Mouse (Mus musculus) stomach, embryonic 15.5 days (tissue): ENCODE results near the gene Pam. TPM values are rescaled to one million over a fixed set of nuclear protein-coding genes. Genes with fewer than 3 reads are reported as not detected.

Experiments used
- ATAC-seq: fragments of 200-750 bp; cut with Nextera tagmentation; 2 replicates; pipeline ENCODE4 v1.8.0; 2017; ENCODE audit warnings: low read depth, moderate number of reproducible peaks, moderate TSS enrichment; ENCODE audit not compliant: insufficient read depth, low FRiP score
- H3K27ac ChIP-seq: fragments of 300-500 bp; sonication (generic); 2 replicates; pipeline ENCODE4 v1.5.1; 2015; ENCODE audit warnings: mild to moderate bottlenecking, inconsistent platforms
- H3K27me3 ChIP-seq: fragments of 300-500 bp; sonication (generic); replicated peaks from 2 replicates; pipeline ENCODE4 v1.6.1; 2015; ENCODE audit warnings: inconsistent platforms
- H3K36me3 ChIP-seq: fragments of 300-500 bp; sonication (generic); 2 replicates; pipeline ENCODE4 v1.6.1; 2015; ENCODE audit warnings: inconsistent platforms
- H3K4me1 ChIP-seq: fragments of 300-500 bp; sonication (generic); 2 replicates; pipeline ENCODE4 v1.6.1; 2015; ENCODE audit warnings: inconsistent platforms
- H3K4me2 ChIP-seq: fragments of 300-500 bp; sonication (generic); 2 replicates; pipeline ENCODE4 v1.6.1; 2015; ENCODE audit warnings: mild to moderate bottlenecking, inconsistent platforms
- H3K4me3 ChIP-seq: fragments of 300-500 bp; sonication (generic); replicated peaks from 2 replicates; pipeline ENCODE4 v1.5.1; 2015; ENCODE audit warnings: inconsistent platforms
- H3K9ac ChIP-seq: fragments of 300-500 bp; sonication (generic); 2 replicates; pipeline ENCODE4 v1.6.1; 2015; ENCODE audit warnings: inconsistent platforms
- H3K9me3 ChIP-seq: fragments of 300-500 bp; sonication (generic); 2 replicates; pipeline ENCODE4 v1.6.1; 2016; ENCODE audit warnings: inconsistent platforms
- WGBS: fragments of 180-500 bp; shearing (Covaris S2); methylation state at CpG from one replicate; pipeline ENCODE4 v1.1.7; 2015; 5-methylcytosine and 5-hydroxymethylcytosine counted together
- polyA plus RNA-seq: library from polyadenylated mRNA; unstranded; fragments of >200 nt; fragmentation: Nextera tagmentation; extraction: Ambion mirVana; gene quantifications from 2 replicates; pipeline ENCODE4 v1.2.1, GENCODE M21; 2015

Pam gene
- polyA plus RNA-seq, 1 experiment from 2014 or later: 60.2 TPM

DNA sequence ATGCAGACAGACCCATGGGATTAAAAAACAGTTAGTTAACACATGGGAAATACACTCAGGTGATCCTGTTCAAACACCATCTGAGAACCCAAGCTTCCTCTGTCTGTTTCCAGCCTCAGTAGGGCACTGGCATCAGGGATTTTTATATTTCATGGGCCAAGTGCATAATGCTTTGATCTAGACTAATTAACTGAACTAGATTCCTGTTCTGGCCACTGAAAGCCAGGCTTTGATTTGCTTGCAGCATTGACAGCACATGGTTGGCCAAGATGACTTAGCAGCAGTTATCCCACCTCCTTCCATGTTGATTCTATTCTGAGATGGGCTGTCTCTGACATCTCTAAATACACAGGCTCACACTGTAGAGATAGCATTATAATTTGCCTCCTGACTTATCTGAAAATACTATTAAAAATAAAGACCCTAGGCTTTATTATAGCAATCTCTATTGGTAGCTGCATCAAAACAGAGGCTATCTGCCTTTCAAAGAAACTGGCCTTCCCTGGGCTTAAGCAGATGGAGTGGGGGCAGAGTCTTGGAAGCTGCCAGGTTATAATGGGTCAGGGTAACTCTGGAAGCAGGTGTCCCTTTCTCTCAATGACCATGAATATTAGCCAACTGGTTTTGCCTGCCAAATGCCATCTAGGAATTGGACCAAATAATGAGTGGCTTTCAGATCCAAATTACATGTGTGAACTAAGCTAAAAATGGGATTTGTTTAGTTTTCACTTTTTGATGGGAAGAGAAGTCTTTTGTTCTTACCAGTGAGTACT, 252.0 kb downstream of the Pam start:
- Histone ChIP-seq H3K36me3 (no peaks in the 10 kb centered on the region), H3K4me2 (no peak overlapping the region), H3K9ac (no peak overlapping the region), H3K4me1 (no peaks in the 10 kb centered on the region), H3K27me3 (no peaks in the 10 kb centered on the region), H3K27ac (no peak overlapping the region), H3K9me3 (no peaks in the 10 kb centered on the region), H3K4me3 (no peak overlapping the region)
- ATAC-seq: no peak

DNA sequence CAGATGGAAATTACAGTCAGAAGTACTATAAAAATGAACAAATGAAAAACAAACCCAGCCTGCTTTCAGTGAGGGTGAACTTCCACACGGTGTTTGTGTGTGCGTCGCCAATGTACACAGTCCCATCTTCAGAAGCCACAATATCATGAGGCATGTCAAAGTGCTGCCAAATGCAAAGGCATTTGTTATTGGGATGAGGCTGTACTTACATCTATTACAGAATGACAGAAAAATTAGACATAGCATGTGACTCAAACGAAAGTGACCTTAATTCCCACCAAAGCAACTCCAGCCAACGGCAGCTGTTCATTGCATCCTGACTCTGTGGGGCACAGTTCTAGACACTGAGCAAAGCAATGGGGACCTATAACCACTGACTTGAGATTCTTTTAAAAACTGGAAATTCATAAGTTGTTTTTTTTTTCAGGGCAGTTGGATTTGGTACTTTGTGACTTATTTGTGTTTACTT, 261.1 kb downstream of the Pam start:
- ATAC-seq: no peak
- 0 out of 2 replicates have a peak overlapping the region, but pooled peaks have one; percentile 26 for H3K27ac ChIP-seq

DNA sequence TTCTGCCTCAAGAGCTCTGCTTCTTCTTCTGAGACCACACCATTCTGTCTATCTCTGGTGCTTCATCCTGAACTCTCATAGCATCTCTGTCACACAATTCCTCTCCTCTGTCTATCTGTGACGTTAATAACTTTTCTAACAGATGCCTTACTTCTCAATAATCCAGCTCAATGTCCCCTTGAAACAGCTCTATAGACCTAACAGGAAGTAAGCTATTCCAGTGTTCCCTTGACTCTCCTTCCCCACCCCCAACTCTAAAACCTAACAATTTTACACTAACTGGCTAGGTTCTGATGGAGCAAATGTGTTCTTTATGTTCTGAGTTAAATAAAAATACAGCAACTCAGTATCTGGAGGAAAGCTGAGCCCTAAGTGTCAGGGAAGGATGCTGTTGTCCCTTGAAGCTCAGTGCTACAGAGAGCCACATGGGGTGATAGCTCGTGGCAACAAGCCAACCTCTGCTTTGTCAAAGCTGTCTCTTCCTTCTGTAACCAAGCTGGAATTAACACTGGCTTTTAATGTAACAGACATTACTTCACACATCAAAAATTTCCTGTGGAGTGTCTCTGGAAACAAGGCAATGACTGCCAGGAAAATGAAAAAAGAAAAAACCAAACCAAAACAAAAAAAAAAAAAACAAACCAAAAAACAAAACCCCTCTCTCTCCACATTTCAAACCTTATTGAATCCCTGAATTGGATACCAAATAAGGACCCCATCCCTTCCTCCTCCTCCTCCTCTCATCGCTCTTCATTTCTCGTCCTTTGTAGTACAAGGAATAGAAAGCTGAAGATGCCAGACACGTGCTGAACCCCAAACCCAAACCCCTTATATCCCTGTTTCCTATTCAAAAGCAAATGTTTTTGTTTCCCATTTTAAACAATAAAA, 261.7 kb downstream of the Pam start:
- peak overlapping the region; percentile 35 for H3K27ac ChIP-seq
- H3K27me3 ChIP-seq: no peaks in the 10 kb centered on the region
- H3K4me2 ChIP-seq: no peak overlapping the region
- H3K4me1 ChIP-seq: no peaks in the 10 kb centered on the region
- no peak overlapping the region for H3K9ac ChIP-seq
- no peak for ATAC-seq
- H3K4me3 ChIP-seq: no peak overlapping the region
- H3K36me3 ChIP-seq: peaks cover 6% of the 10 kb centered on the region
- H3K9me3 ChIP-seq: no peaks in the 10 kb centered on the region
- WGBS: 64% methylated on average over 5 of the region's 5 CpGs

More for the DNA sequence above, 261.1 kb downstream of the Pam start:
- Histone ChIP-seq H3K36me3 (peaks cover 6% of the 10 kb centered on the region), H3K27me3 (no peaks in the 10 kb centered on the region), H3K9me3 (no peaks in the 10 kb centered on the region), H3K4me1 (no peaks in the 10 kb centered on the region), H3K9ac (no peak overlapping the region), H3K4me3 (no peak overlapping the region), H3K4me2 (no peak overlapping the region)
- WGBS: 73% methylated on average over 5 of the region's 5 CpGs

DNA sequence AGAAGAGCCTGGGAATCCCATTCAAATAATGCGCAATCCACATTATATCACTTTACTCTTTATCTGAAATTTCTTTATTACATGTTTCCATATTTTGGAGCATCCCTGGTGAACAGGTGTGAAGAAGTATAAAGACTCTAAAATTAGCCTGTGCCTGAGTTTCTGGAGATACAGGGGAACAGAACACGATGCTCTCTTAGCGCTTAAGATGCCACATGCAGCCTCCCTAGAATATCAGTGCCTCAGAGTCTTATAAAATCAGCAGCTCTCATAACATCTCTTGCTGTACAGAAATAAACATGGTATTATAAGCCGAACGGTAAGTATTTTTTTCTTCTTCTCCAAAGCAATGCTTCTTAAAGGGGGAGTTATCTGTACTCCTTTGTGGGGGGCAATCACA, 267.4 kb downstream of the Pam start:
- no peak overlapping the region for H3K9ac ChIP-seq
- no peak overlapping the region for H3K4me3 ChIP-seq
- H3K4me2 ChIP-seq: no peak overlapping the region
- H3K4me1 ChIP-seq: no peaks in the 10 kb centered on the region
- H3K27ac ChIP-seq: no peak overlapping the region
- H3K9me3 ChIP-seq: no peaks in the 10 kb centered on the region
- no peak for ATAC-seq
- H3K27me3 ChIP-seq: no peaks in the 10 kb centered on the region
- WGBS: 87% methylated on average over 5 of the region's 5 CpGs
- peaks cover 6% of the 10 kb centered on the region for H3K36me3 ChIP-seq

DNA sequence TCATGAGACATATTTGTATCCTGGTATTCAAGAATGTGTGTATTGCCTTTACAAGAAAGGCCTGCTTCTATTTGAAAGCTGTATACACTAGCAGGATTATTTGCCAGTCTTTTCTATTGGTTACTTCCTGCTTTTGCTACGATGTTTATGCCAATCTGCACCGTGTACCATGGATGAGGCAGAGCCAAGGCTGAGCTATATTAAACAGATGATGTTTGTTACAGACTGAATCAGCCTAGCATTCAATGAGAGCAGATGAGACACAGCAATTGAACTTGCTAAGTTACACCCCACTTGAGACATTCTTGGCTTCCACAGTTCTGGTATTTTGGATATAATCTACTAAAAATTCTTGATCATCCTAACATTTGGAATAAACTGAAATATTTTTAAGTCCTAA, 267.9 kb downstream of the Pam start:
- Histone ChIP-seq H3K9me3 (no peaks in the 10 kb centered on the region), H3K4me2 (no peak overlapping the region), H3K9ac (no peak overlapping the region), H3K27ac (no peak overlapping the region), H3K36me3 (peaks cover 6% of the 10 kb centered on the region), H3K4me3 (no peak overlapping the region), H3K4me1 (no peaks in the 10 kb centered on the region), H3K27me3 (no peaks in the 10 kb centered on the region)
- no peak for ATAC-seq
- 57% methylated on average over 2 of the region's 2 CpGs for WGBS

DNA sequence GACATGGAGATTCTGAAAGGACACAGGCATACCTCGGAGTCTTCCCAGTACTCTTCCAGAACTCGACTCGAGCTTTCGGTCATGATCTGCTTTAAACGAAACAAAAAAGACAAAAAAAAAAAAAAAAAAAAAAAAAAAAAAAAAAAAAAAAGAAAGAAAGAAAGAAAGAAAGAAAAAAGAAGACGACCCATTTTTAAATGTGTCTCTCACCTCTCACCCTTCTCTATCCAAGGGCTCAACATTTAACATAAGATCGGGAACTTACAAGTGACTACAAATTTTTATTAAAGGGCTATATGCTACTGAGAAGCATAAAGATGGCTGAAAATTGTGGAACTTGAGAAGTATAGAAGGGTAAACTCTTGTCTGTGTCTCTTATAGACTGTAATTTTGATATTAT, 272.5 kb downstream of the Pam start:
- H3K27me3 ChIP-seq: no peaks in the 10 kb centered on the region
- H3K36me3 ChIP-seq: peaks cover 7% of the 10 kb centered on the region; the same call in 1 of the 2 replicates
- H3K9ac ChIP-seq: no peak overlapping the region
- no peaks in the 10 kb centered on the region for H3K9me3 ChIP-seq
- H3K4me3 ChIP-seq: no peak overlapping the region
- no peaks in the 10 kb centered on the region for H3K4me1 ChIP-seq
- no peak overlapping the region for H3K4me2 ChIP-seq
- H3K27ac ChIP-seq: no peak overlapping the region
- ATAC-seq: no peak
- 94% methylated on average over 7 of the region's 7 CpGs for WGBS

DNA sequence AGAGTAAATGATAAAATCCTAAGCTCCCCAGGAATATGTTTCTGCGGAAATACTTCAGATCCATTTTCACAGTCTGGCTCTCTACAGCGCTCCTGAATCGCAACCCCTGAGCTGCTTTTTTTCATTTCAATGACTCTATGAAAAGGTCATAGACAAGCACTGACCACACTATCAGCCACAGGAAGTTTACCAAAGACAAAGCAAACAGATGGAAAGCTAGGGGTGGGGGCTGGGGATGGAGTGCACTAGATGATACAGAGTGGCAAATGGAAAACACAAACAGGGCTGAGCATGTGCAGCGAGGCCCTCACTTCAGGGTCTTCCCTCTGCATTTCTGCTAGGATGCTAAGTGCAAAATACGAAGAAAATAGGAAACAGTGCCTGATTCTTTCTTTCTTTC, 273.2 kb downstream of the Pam start:
- H3K36me3 ChIP-seq: peaks cover 7% of the 10 kb centered on the region; the same call in 1 of the 2 replicates
- no peak; the same call in 1 of the 2 replicates for ATAC-seq

DNA sequence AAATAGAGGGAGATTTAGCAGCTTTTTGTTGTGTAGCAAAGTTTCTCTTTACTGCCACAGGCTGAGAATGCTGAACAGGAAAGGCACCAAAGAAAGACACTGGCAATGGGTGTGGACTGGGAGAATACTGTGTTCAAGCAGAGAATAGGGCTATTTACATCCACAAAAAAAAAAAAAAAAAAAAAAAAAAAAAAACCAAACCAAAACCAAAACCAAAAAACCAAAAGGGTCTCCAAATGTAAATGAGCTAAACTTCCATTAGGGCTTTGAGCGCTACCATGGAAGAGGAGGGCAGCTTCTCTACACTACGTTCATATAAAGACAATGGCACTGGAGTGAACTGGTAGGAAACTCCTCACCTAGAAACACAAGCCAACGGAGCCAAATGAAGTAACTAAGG, 274.2 kb downstream of the Pam start:
- no peaks in the 10 kb centered on the region for H3K4me1 ChIP-seq
- no peak overlapping the region for H3K4me2 ChIP-seq
- H3K9ac ChIP-seq: no peak overlapping the region
- H3K27ac ChIP-seq: no peak overlapping the region
- peaks cover 7% of the 10 kb centered on the region; the same call in 1 of the 2 replicates for H3K36me3 ChIP-seq
- H3K27me3 ChIP-seq: no peaks in the 10 kb centered on the region
- H3K9me3 ChIP-seq: no peaks in the 10 kb centered on the region
- H3K4me3 ChIP-seq: no peak overlapping the region
- 86% methylated on average over 3 of the region's 3 CpGs for WGBS
- no peak for ATAC-seq

More for the DNA sequence above, 273.2 kb downstream of the Pam start:
- no peak overlapping the region for H3K4me3 ChIP-seq
- no peaks in the 10 kb centered on the region for H3K9me3 ChIP-seq
- no peak overlapping the region for H3K27ac ChIP-seq
- no peak overlapping the region for H3K4me2 ChIP-seq
- no peaks in the 10 kb centered on the region for H3K27me3 ChIP-seq
- H3K4me1 ChIP-seq: no peaks in the 10 kb centered on the region
- WGBS: 62% methylated on average over 5 of the region's 5 CpGs
- no peak overlapping the region for H3K9ac ChIP-seq

DNA sequence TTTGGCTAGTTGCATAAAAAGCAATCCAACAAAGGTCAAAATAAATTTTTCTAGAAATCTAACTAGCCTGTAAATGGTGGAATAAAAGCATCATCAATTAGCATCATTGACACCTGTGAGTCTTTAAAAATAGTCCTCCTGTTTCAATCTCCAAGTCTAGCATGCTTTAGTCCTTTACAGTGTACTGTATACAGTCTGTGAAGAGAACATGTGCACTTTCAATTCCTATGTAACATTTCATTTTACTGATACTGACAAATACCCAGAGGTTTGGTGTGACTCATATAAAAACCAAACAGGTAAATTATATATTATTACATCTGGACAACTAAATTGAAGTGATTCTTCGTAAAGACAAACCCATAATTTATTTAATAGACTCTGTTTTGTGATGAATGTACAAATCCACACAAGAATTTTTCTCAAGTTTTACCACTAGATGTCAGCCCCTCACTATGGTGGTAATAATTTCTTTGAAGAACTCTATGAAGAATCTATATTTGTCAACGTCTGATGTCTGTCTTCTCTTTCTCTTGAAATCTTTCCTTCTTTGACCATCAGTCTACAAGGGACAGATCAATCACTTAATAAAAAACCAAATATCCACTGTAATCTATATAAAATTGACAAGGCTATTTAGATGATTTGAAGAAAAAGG, 286.1 kb downstream of the Pam start:
- H3K9ac ChIP-seq: no peak overlapping the region
- WGBS: 26% methylated on average over 2 of the region's 2 CpGs

DNA sequence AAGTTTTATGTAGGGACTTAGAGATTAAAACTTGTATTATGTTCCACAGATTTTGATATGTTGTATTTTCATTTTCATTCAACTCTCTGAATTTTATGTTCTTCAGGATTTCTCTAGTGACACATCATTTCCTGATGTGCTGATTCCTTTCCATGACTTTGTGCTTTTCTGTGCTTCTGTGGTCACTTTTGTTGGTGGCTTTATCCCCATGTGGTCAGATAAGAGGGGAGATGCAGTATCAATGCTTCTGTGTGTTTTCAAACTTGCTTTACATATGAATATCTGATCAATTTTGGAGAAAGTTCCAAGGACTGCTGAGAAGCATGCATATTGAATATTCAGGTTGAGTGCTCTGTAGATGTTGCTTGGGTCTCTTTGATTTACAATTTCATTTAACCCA, 290.9 kb downstream of the Pam start:
- Histone ChIP-seq H3K4me2 (no peak overlapping the region), H3K4me1 (no peaks in the 10 kb centered on the region), H3K9ac (no peak overlapping the region), H3K9me3 (no peaks in the 10 kb centered on the region), H3K4me3 (no peak overlapping the region), H3K36me3 (no peaks in the 10 kb centered on the region), H3K27me3 (no peaks in the 10 kb centered on the region), H3K27ac (no peak overlapping the region)
- ATAC-seq: no peak

More for the DNA sequence above, 286.1 kb downstream of the Pam start:
- H3K36me3 ChIP-seq: no peaks in the 10 kb centered on the region
- no peaks in the 10 kb centered on the region for H3K4me1 ChIP-seq
- no peaks in the 10 kb centered on the region for H3K9me3 ChIP-seq
- H3K4me2 ChIP-seq: no peak overlapping the region
- H3K4me3 ChIP-seq: no peak overlapping the region
- no peak for ATAC-seq
- H3K27ac ChIP-seq: no peak overlapping the region
- no peaks in the 10 kb centered on the region for H3K27me3 ChIP-seq

DNA sequence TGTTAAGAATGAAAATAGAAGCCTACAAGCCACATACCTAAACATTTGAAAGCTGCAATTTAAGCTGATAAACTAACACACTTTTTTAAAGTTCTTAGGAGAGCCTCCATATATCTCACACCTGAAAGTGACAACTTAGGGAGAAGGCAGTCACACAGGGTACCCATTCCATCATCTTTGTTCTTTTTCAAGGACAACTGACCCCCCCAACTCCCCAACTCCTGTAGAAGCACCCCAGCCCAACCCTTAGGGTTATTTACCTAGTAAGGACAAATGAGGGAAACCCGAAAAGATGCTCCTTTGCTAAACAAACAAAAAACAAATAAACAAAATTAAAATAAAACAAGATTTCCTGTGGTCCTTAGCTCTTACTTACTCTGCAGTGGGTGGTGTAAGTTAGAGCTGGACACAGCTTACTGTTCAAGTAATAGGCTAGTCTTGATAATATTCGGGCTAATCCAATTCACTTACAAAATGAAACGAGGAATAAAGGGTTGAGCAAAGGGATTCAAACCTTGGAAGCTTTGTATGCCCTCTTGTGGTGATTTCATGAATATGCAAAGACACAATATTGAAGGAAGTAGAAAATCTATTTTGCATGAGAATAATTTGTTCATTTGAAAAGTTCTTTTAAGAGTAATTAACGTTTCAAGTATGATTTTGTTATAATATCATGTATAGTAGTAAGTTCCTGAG, 293.1 kb downstream of the Pam start:
- Histone ChIP-seq H3K9me3 (no peaks in the 10 kb centered on the region), H3K27ac (no peak overlapping the region), H3K36me3 (no peaks in the 10 kb centered on the region), H3K4me2 (no peak overlapping the region), H3K4me3 (no peak overlapping the region), H3K27me3 (no peaks in the 10 kb centered on the region), H3K9ac (no peak overlapping the region), H3K4me1 (no peaks in the 10 kb centered on the region)
- 37% methylated on average over 4 of the region's 4 CpGs for WGBS
- ATAC-seq: no peak
